Mouse (Mus musculus) embryonic fibroblast, embryonic 13.5 days (primary cell): ENCODE data around the gene Tgfb1i1.

Source experiments
- CTCF ChIP-seq: IDR thresholded peaks from 2 replicates; pipeline ENCODE4 v1.5.1; 2011; ENCODE audit warnings: mild to moderate bottlenecking, control low read depth, low read length, moderate library complexity, borderline replicate concordance; ENCODE audit not compliant: insufficient read depth
- POLR2A ChIP-seq: IDR thresholded peaks from 2 replicates; pipeline ENCODE4 v1.6.1; 2011; ENCODE audit warnings: low read depth, mild to moderate bottlenecking, control low read depth, low read length, moderate library complexity

DNA sequence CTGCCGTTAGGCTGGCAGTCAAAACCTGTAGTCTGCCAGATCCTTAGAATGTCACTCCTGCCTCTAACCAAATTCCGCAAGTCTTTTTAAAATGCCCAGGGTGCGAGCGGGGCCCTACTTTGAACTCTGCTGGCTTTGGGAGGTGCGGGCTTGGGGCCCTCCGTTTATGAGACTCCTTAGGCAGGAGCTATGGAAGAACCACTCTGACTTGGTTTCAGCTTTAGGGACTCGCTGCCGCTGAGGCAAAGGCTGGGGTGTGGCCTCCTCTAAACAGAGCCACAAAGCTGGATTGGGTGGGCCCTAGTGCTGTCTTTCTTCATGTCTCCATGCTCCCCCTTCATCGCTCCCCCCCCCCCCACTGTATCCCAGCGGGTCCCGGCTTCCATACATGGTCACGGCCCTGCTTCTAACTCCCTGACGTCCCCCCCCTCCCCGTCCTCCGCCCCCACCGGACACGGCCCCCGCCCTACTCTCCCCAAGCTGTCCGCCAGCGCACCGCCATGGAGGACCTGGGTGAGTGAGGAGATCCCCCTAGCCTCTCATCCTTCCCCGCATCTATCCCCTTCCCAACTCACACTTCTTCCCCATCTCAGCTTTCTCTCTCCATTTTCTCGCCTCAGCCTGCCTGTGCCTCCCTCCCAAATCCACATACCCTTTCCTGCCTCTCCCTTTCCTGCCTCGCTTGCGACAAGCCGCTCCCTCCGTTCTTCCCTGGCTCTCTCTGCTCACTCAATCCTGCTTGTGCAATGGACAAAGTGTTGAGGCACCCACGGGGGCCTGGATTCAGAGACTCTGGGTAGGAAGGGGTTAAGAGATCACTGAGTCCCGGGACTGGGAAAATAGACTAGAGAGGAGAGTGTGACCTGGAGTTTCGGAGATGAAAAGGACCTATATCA, at the start of gene Tgfb1i1:
- TF ChIP-seq CTCF (no peak), POLR2A (peak; percentile 83)
